Mouse (Mus musculus) layer of hippocampus, postnatal 10 days (tissue): ENCODE results near the gene Wbp11. TPM values are rescaled to one million over a fixed set of nuclear protein-coding genes. Genes with fewer than 3 reads are reported as not detected.

Experiments used
- DNase-seq, 2 experiments: peaks; one replicate each; pipeline ENCODE4 v3.0.0; 2021; ENCODE audit warnings: low spot score in 2 of 2
- long read RNA-seq: library from polyadenylated mRNA; stranded (forward); transcript quantifications from one replicate; pipeline ENCODE4 v2.0.0, GENCODE M21; 2023
- total RNA-seq, 2 experiments: library from RNA; stranded (reverse); gene quantifications; 2 replicates each; pipeline ENCODE4 v1.2.3; 2021

Gene Wbp11
- total RNA-seq: 100 to 1,000 TPM; 109 to 110 TPM
- long read RNA-seq, transcript Wbp11-201 (12 exons, 2,739 nt): major isoform, 84 of 124 reads
- long read RNA-seq, partial matches to known transcripts: 16 of 124 reads
- long read RNA-seq, other reads (novel, unspliced or antisense): 24 of 124 reads

GRCm38 (mm10) chr6:136827881-136828561 is at the start of gene Wbp11:
Gene Wbp11 (minus strand): TSS chr6:136828233.
- DNase-seq: peak; percentile 96

GRCm38 (mm10) chr6:136875670-136876069 is 47.6 kb upstream of the Wbp11 start, which contains the start of gene Mgp:
Gene Mgp (minus strand): TSS chr6:136875823.
- DNase-seq: no peak

GRCm38 (mm10) chr6:136874599-136874998 is 46.6 kb upstream of the Wbp11 start:
- no peak for DNase-seq

GRCm38 (mm10) chr6:136868921-136869320 is 40.9 kb upstream of the Wbp11 start:
- no peak for DNase-seq

GRCm38 (mm10) chr6:136866150-136866549 is 38.1 kb upstream of the Wbp11 start:
- no peak for DNase-seq

- no peak for DNase-seq
These were observed 37.3 kb upstream of the Wbp11 start for GRCm38 (mm10) chr6:136865360-136865759.

- no peak for DNase-seq
These were observed 33.0 kb upstream of the Wbp11 start for GRCm38 (mm10) chr6:136861020-136861419.

GRCm38 (mm10) chr6:136858420-136858819 is 30.4 kb upstream of the Wbp11 start:
- DNase-seq: no peak

GRCm38 (mm10) chr6:136857873-136858260 is 29.8 kb upstream of the Wbp11 start:
- DNase-seq: no peak

- DNase-seq: no peak
These were observed 29.3 kb upstream of the Wbp11 start, which contains the start of gene Art4 for GRCm38 (mm10) chr6:136857186-136857872. Gene Art4 (minus strand): TSS chr6:136857733.

GRCm38 (mm10) chr6:136856071-136856636 is 28.1 kb upstream of the Wbp11 start:
- no peak for DNase-seq

GRCm38 (mm10) chr6:136855183-136855582 is 27.1 kb upstream of the Wbp11 start:
- DNase-seq: no peak

- no peak for DNase-seq
These were observed 26.3 kb upstream of the Wbp11 start for GRCm38 (mm10) chr6:136854361-136854781.

- no peak for DNase-seq
These were observed 24.7 kb upstream of the Wbp11 start for GRCm38 (mm10) chr6:136852762-136853161.

- DNase-seq: no peak
These were observed 24.3 kb upstream of the Wbp11 start for GRCm38 (mm10) chr6:136852348-136852747.

- DNase-seq: no peak
These were observed 22.2 kb upstream of the Wbp11 start for GRCm38 (mm10) chr6:136850267-136850666.

- no peak for DNase-seq
These were observed 20.9 kb upstream of the Wbp11 start for GRCm38 (mm10) chr6:136848971-136849370.

- no peak for DNase-seq
These were observed 20.4 kb upstream of the Wbp11 start for GRCm38 (mm10) chr6:136848399-136848798.

GRCm38 (mm10) chr6:136847790-136848189 is 19.8 kb upstream of the Wbp11 start:
- peak; percentile 36 to 57 for DNase-seq

GRCm38 (mm10) chr6:136847267-136847666 is 19.2 kb upstream of the Wbp11 start:
- no peak for DNase-seq

GRCm38 (mm10) chr6:136845706-136846480 is 17.9 kb upstream of the Wbp11 start:
- DNase-seq: no peak
